Mouse (Mus musculus): ENCODE data around the gene Gstp2.
A peak's percentile ranks its signal among the peaks of the same experiment; 100 is the strongest.

- TF ChIP-seq CTCF (IDR thresholded peaks at IDR 0.05; ENCODE audit: low read depth, low read length) (peak; percentile 96), POLR2A (IDR thresholded peaks at IDR 0.05; ENCODE audit: borderline replicate concordance, low read depth, low read length) (no peak)
Measured at GRCm38 (mm10) chr19:4051741-4052515, 6.1 kb upstream of the Gstp2 start.

All from bone marrow macrophage, adult 2 months (primary cell).